Mouse (Mus musculus) hematopoietic stem cell, adult 5-6 weeks (primary cell): ENCODE data around the gene Zbp1. TPM values are rescaled to one million over a fixed set of nuclear protein-coding genes. Genes with fewer than 3 reads are reported as not detected.

Experiments
- ATAC-seq, 2 experiments: fragments of 125-278 bp in 1 of 2; replicated peaks in 1 of 2; 2 replicates each; pipeline ENCODE4 v1.8.0; 2016 to 2017; ENCODE audit warnings: inconsistent platforms in 2 of 2, mild to moderate bottlenecking in 2 of 2, moderate number of reproducible peaks in 2 of 2, low read depth in 1 of 2, moderate TSS enrichment in 1 of 2; ENCODE audit not compliant: low FRiP score in 2 of 2, poor library complexity in 2 of 2, severe bottlenecking in 2 of 2, insufficient read depth in 1 of 2, low TSS enrichment in 1 of 2
- total RNA-seq: library from RNA; stranded (forward); fragments of 172-1452, 232-1000 nt; gene quantifications from 2 replicates; pipeline ENCODE4 v1.2.3, GENCODE M21; 2017

Zbp1 gene
- total RNA-seq, 1 experiment from 2014 or later: 4.6 TPM

GRCm38 (mm10) chr2:173224832-173225231, 6.1 kb upstream of the Zbp1 start:
- ATAC-seq: no peak

GRCm38 (mm10) chr2:173224097-173224496, 5.4 kb upstream of the Zbp1 start:
- ATAC-seq: peak; percentile 33 to 53

GRCm38 (mm10) chr2:173223496-173223895, 4.8 kb upstream of the Zbp1 start:
- ATAC-seq: no peak

- no peak for ATAC-seq
These were observed 2.0 kb upstream of the Zbp1 start for GRCm38 (mm10) chr2:173220754-173221153.

- no peak for ATAC-seq
These were observed 682 bp upstream of the Zbp1 start for GRCm38 (mm10) chr2:173219256-173219954.

- no peak for ATAC-seq
These were observed 912 bp downstream of the Zbp1 start for GRCm38 (mm10) chr2:173217763-173218258.

- no peak for ATAC-seq
These were observed 1.5 kb downstream of the Zbp1 start for GRCm38 (mm10) chr2:173217246-173217645.

GRCm38 (mm10) chr2:173216840-173217239, 1.9 kb downstream of the Zbp1 start:
- no peak for ATAC-seq

GRCm38 (mm10) chr2:173212227-173212626, 6.5 kb downstream of the Zbp1 start:
- no peak for ATAC-seq

GRCm38 (mm10) chr2:173209091-173209815, 9.5 kb downstream of the Zbp1 start:
- ATAC-seq: no peak

- no peak for ATAC-seq
These were observed 11.7 kb downstream of the Zbp1 start for GRCm38 (mm10) chr2:173207051-173207450.

- no peak for ATAC-seq
These were observed 13.1 kb downstream of the Zbp1 start for GRCm38 (mm10) chr2:173205563-173206099.

- ATAC-seq: no peak
These were observed 14.1 kb downstream of the Zbp1 start for GRCm38 (mm10) chr2:173204671-173205070.

- ATAC-seq: no peak
These were observed 15.0 kb downstream of the Zbp1 start for GRCm38 (mm10) chr2:173203726-173204125.

GRCm38 (mm10) chr2:173202924-173203689, 15.6 kb downstream of the Zbp1 start:
- ATAC-seq: no peak

- ATAC-seq: no peak
These were observed 23.9 kb downstream of the Zbp1 start for GRCm38 (mm10) chr2:173194796-173195195.

GRCm38 (mm10) chr2:173187182-173187855, 31.4 kb downstream of the Zbp1 start:
- no peak for ATAC-seq
